Mouse (Mus musculus) liver, postnatal 0 days (tissue): ENCODE measurements at regions not wholly inside any gene's neighbourhood (a gene's known extent, or its start where the extent isn't known, plus 50 kb on each side); places are given as distances from the start of the nearest gene placed in this dataset.

ENCODE experiments used
- CTCF ChIP-seq: sonication (generic); IDR thresholded peaks from 2 replicates; pipeline ENCODE4 v1.5.1; 2016; ENCODE audit warnings: antibody characterized with exemption, low read depth
- EP300 ChIP-seq: IDR thresholded peaks from 2 replicates; pipeline ENCODE4 v1.6.1; 2016; ENCODE audit warnings: antibody characterized with exemption, low read depth, mild to moderate bottlenecking

DNA sequence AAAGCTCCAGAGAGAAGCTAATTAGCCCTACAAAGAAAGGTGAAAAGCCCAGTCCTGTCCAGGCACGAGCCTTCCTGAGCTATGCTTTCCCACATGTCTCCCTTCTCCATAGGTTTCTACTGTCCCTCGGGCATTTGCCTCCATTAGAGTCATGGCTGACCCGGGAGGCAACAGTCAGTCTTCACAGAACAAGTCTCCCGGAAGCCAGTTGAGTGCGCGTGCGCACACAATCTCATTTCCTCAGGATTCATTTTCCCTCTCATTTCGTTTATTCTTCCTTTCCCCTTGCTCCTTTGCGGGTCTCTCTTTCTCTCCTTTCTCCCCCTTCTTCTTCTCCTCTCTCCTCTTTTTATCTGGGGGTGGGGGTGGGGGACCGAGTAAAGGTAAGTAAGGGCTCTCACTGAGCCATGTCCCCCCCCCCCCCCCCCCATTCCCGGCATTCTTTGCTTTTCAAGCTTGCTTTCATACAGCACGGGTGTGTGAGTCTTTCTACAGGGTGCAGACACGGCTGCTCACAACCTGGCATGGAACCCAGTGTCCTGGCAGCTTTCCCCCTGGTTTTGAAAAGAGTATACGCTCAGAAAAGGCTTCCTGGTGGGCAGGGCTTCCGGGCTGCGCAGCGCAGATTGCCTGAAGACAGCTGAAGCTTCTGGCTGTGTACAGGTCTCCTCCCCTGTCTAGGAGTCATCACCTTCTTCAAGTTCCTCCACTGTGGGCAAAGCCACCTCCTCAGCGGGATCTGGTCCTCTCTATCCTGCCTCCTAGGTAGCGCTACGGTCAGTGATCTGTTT, 289.8 kb upstream of the Klf3 start:
- no peak for TF ChIP-seq CTCF
- TF ChIP-seq EP300, result no peak
